Mouse (Mus musculus): ENCODE data around the gene Mrpl17.

Mrpl17 gene

GRCm38 (mm10) chr7:105786506-105787284 lies 24.2 kb downstream of the Mrpl17 start:
- no peak for DNase-seq (ENCODE audit: extremely low read depth, low read depth)

GRCm38 (mm10) chr7:105784556-105784955 lies 26.3 kb downstream of the Mrpl17 start:
- DNase-seq (ENCODE audit: extremely low read depth, low read depth): no peak

- DNase-seq (ENCODE audit: extremely low read depth, low read depth): no peak
These were observed 27.0 kb downstream of the Mrpl17 start for GRCm38 (mm10) chr7:105783861-105784260.

GRCm38 (mm10) chr7:105778553-105779265 lies 32.2 kb downstream of the Mrpl17 start:
- DNase-seq (ENCODE audit: extremely low read depth, low read depth): no peak

GRCm38 (mm10) chr7:105777797-105778552 lies 32.9 kb downstream of the Mrpl17 start:
- DNase-seq (ENCODE audit: extremely low read depth, low read depth): no peak

- no peak for DNase-seq (ENCODE audit: extremely low read depth, low read depth)
These were observed 33.6 kb downstream of the Mrpl17 start for GRCm38 (mm10) chr7:105777316-105777715.

GRCm38 (mm10) chr7:105776026-105776425 lies 34.9 kb downstream of the Mrpl17 start:
- no peak for DNase-seq (ENCODE audit: extremely low read depth, low read depth)

- DNase-seq (ENCODE audit: extremely low read depth, low read depth): no peak
These were observed 36.2 kb downstream of the Mrpl17 start for GRCm38 (mm10) chr7:105774661-105775060.

- DNase-seq (ENCODE audit: extremely low read depth, low read depth): no peak
These were observed 37.9 kb downstream of the Mrpl17 start for GRCm38 (mm10) chr7:105773041-105773440.

GRCm38 (mm10) chr7:105772331-105772730 lies 38.6 kb downstream of the Mrpl17 start:
- DNase-seq (ENCODE audit: extremely low read depth, low read depth): no peak

GRCm38 (mm10) chr7:105769959-105770358 lies 40.9 kb downstream of the Mrpl17 start:
- no peak for DNase-seq (ENCODE audit: extremely low read depth, low read depth)

GRCm38 (mm10) chr7:105767729-105768165 lies 43.2 kb downstream of the Mrpl17 start:
- DNase-seq (ENCODE audit: extremely low read depth, low read depth): no peak

- DNase-seq (ENCODE audit: extremely low read depth, low read depth): no peak
These were observed 46.6 kb downstream of the Mrpl17 start for GRCm38 (mm10) chr7:105764331-105764730.

- DNase-seq (ENCODE audit: extremely low read depth, low read depth): no peak
These were observed 48.2 kb downstream of the Mrpl17 start for GRCm38 (mm10) chr7:105762517-105763270.

GRCm38 (mm10) chr7:105761813-105762484 lies 49.0 kb downstream of the Mrpl17 start:
- no peak for DNase-seq (ENCODE audit: extremely low read depth, low read depth)

- DNase-seq (ENCODE audit: extremely low read depth, low read depth): no peak
These were observed 57.6 kb downstream of the Mrpl17 start for GRCm38 (mm10) chr7:105753281-105753680.

Data from MEL-GATA-1-ER (cell line).